20 mouse cellular contexts compared by ENCODE assay signal in the genomic region with DNA sequence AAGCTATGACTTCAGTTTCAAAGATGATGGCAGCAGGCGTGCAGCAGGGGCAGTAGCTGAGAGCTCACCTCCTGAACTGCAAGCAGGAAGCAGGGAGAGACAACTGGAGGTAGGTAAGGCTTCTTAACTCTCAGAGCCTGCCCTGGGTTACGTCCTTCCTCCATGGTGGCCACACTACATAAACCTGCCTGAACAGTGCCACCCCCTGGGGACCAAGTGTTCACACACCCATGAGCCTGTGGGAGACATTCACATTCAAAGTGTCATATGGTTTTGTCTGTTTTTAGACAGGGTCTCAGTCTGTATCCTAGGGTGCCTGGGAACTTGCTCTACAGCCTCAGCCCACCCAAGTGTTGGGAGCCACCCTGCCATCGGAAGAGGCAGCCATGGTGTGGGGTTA. TPM values are rescaled to one million over a fixed set of nuclear protein-coding genes. Genes with fewer than 3 reads are reported as not detected.
DNase-seq lines count a peak whose midpoint lies in the region; TF ChIP-seq lines count a peak whose summit lies in the region.
"Had no signal": no experiment of that assay in that cellular context is flagged by ENCODE, and none has a peak within 500 bp of the region (broad histone marks: within the 10 kb centered on the region; RNA-seq: fewer than 3 reads in every experiment).

No protein-coding gene starts in this region.

- TF ChIP-seq EP300 in CH12.LX (IDR thresholded peaks at IDR 0.05; ENCODE audit: low read length): no peak

- peaks cover 8% of the 10 kb centered on the region for H3K27me3 ChIP-seq in CH12.LX (replicated peaks)
- H3K27me3 ChIP-seq: midbrain, embryonic 12.5 days; neural tube, embryonic 15.5 days had no signal

- no peak overlapping the region for H3K27ac ChIP-seq in layer of hippocampus, adult 2 months
- no peak overlapping the region for H3K27ac ChIP-seq in CH12.LX (ENCODE audit: insufficient read depth, low read depth)
- H3K27ac ChIP-seq: heart, embryonic 10.5 days; hindbrain, embryonic 15.5 days; limb, embryonic 10.5 days; macrophage; midbrain, embryonic 12.5 days; neural tube, embryonic 15.5 days had no signal

- H3K79me2 ChIP-seq in CH12.LX (replicated peaks; ENCODE audit: control insufficient read depth, extremely low read depth, insufficient read depth, poor library complexity, severe bottlenecking): no peaks in the 10 kb centered on the region

- no peak overlapping the region for H3K9ac ChIP-seq in CH12.LX (ENCODE audit: insufficient read depth, low read depth)
- H3K9ac ChIP-seq: hindbrain, embryonic 15.5 days; midbrain, embryonic 12.5 days; neural tube, embryonic 15.5 days had no signal

- H3K4me1 ChIP-seq in CH12.LX (ENCODE audit: control insufficient read depth in 1 of 2, insufficient read depth in 2 of 2): peaks cover 19 to 30% of the 10 kb centered on the region in 2 experiments
- H3K4me1 ChIP-seq: midbrain, embryonic 12.5 days had no signal

- H3K4me2 ChIP-seq in CH12.LX (ENCODE audit: insufficient read depth, low read depth, poor library complexity, severe bottlenecking): no peak overlapping the region
- H3K4me2 ChIP-seq: hindbrain, embryonic 15.5 days; midbrain, embryonic 12.5 days; neural tube, embryonic 15.5 days had no signal

- in situ Hi-C loops in CH12.LX (cut with MboI; ENCODE audit: low pct_ligation_motif_present, low pct_unique_long_range_greater_than_20kb, low sequenced_read_pairs): no loop called here

- peak; percentile 28 for TF ChIP-seq CTCF in layer of hippocampus, adult 2 months (conservative IDR thresholded peaks at IDR 0.05)
- peak in 1 of 2 experiments; percentile 55; a peak in 2 of 4 replicates for TF ChIP-seq CTCF in CH12.LX (conservative IDR thresholded peaks at IDR 0.05 in 1 of 2, IDR thresholded peaks at IDR 0.05 in 1 of 2; ENCODE audit: low read depth in 2 of 2, low read length in 2 of 2)
- peak; percentile 9; the same call in 1 of the 2 replicates for TF ChIP-seq CTCF in brain, embryonic 14.5 days (IDR thresholded peaks at IDR 0.05; ENCODE audit: borderline replicate concordance, extremely low read depth, insufficient read depth, insufficient read length)

- no peak overlapping the region for H3K4me3 ChIP-seq in layer of hippocampus, adult 2 months
- no peak overlapping the region for H3K4me3 ChIP-seq in CH12.LX (replicated peaks in 1 of 3; ENCODE audit: low read depth in 2 of 3, low read length in 2 of 3, poor library complexity in 1 of 3)
- H3K4me3 ChIP-seq: heart, embryonic 10.5 days; hindbrain, embryonic 15.5 days; limb, embryonic 10.5 days; midbrain, embryonic 12.5 days; myocyte; neural tube, embryonic 15.5 days had no signal

- no peak for TF ChIP-seq POLR2A in CH12.LX (IDR thresholded peaks at IDR 0.05; ENCODE audit: low read depth, low read length)
- TF ChIP-seq POLR2A in brain, embryonic 14.5 days (IDR thresholded peaks at IDR 0.05; ENCODE audit: borderline replicate concordance, extremely low read depth, insufficient read depth, insufficient read length, poor library complexity, severe bottlenecking): no peak

- DNase-seq in layer of hippocampus, adult 2 months (ENCODE audit: low spot score in 2 of 2): no peak
- no peak for DNase-seq in layer of hippocampus, postnatal 36 days
- peak; percentile 13 for DNase-seq in 3T3-L1 (ENCODE audit: low read depth, low spot score)
- DNase-seq in CH12.LX (ENCODE audit: extremely low read depth): peak; percentile 56
- DNase-seq in brain, embryonic 14.5 days (ENCODE audit: low read depth): no peak
- DNase-seq in urinary bladder, adult 18-20 months (ENCODE audit: low spot score in 2 of 2): no peak
- DNase-seq in layer of hippocampus, adult 18-20 months (ENCODE audit: low spot score in 2 of 2): no peak
- DNase-seq: cerebellum, postnatal 14 days; gastrocnemius, postnatal 25 days; heart, postnatal 10 days; kidney, adult 8-10 months; right cerebral cortex, postnatal 25 days; thymus, postnatal 4 days had no signal

- TF ChIP-seq RAD21 in CH12.LX (IDR thresholded peaks at IDR 0.05; ENCODE audit: low read depth, low read length): no peak; the same call in 1 of the 2 replicates

- dilution Hi-C loops in CH12.LX (cut with MboI; ENCODE audit: extremely low pct_ligation_motif_present, extremely low pct_unique_long_range_greater_than_20kb, low sequenced_read_pairs): no loop called here

- peaks cover 6% of the 10 kb centered on the region for H3K9me3 ChIP-seq in CH12.LX (replicated peaks; ENCODE audit: low read length)
- H3K9me3 ChIP-seq: heart, embryonic 10.5 days; hindbrain, embryonic 15.5 days; limb, embryonic 10.5 days; neural tube, embryonic 15.5 days had no signal

- no peaks in the 10 kb centered on the region for H3K36me3 ChIP-seq in CH12.LX (replicated peaks in 1 of 2; ENCODE audit: control insufficient read depth in 1 of 2, insufficient read depth in 1 of 2, low read length in 1 of 2)
- H3K36me3 ChIP-seq: heart, embryonic 10.5 days; hindbrain, embryonic 15.5 days; limb, embryonic 10.5 days; midbrain, embryonic 12.5 days; neural tube, embryonic 15.5 days had no signal

TF ChIP-seq in CH12.LX, 34 proteins besides CTCF, POLR2A, EP300 and RAD21:
- TF ChIP-seq SMC3 (IDR thresholded peaks at IDR 0.05; ENCODE audit: low read depth, low read length) (peak; percentile 35; the same call in 1 of the 2 replicates), JUN (IDR thresholded peaks at IDR 0.05; ENCODE audit: insufficient read depth, low read depth, low read length) (no peak)

RNA-seq across cellular contexts. Expression of gene Kcnn3, which starts 29.2 kb away (rescaled TPM):
- total RNA-seq in layer of hippocampus, adult 2 months (2021): 10 to 100 TPM; 25.6 to 29.1 TPM
- 10 to 100 TPM; 24.4 to 29.0 TPM for total RNA-seq in layer of hippocampus, postnatal 36 days (2021)
- total RNA-seq in CH12.LX (2012; rRNA removed) (not detected in 2 replicates), CH12.LX (2014; rRNA removed) (not detected in 2 replicates)
- polyA plus RNA-seq in CH12.LX (2012; ENCODE audit: insufficient read length, low read depth): 0.06 TPM in 1 of 2 replicates, not detected in the other
- polyA plus RNA-seq in brain, embryonic 14.5 days (2012; rRNA removed): 11.5 and 13.8 TPM in 2 replicates
- total RNA-seq in layer of hippocampus, adult 18-20 months (2021): 10 to 100 TPM; 24.6 to 26.6 TPM

RNA-seq across cellular contexts. Expression of gene Pmvk, which starts 36.4 kb away (rescaled TPM):
- 10 to 100 TPM; 30.1 to 30.3 TPM for total RNA-seq in layer of hippocampus, adult 2 months (2021)
- total RNA-seq in layer of hippocampus, postnatal 36 days (2021): 10 to 100 TPM; 28.3 to 28.4 TPM
- total RNA-seq in CH12.LX (2012; rRNA removed) (42.1 and 50.5 TPM in 2 replicates), CH12.LX (2014; rRNA removed) (64.0 and 69.3 TPM in 2 replicates)
- polyA plus RNA-seq in CH12.LX (2012; ENCODE audit: insufficient read length, low read depth): 42.0 and 47.1 TPM in 2 replicates
- 72.2 and 86.3 TPM in 2 replicates for polyA plus RNA-seq in brain, embryonic 14.5 days (2012; rRNA removed)
- 10 to 100 TPM; 29.4 to 34.3 TPM for total RNA-seq in layer of hippocampus, adult 18-20 months (2021)

RNA-seq across cellular contexts. Expression of gene Pbxip1, which starts 54.3 kb away (rescaled TPM):
- total RNA-seq in layer of hippocampus, adult 2 months (2021): 10 to 100 TPM; 38.9 to 41.8 TPM
- total RNA-seq in layer of hippocampus, postnatal 36 days (2021): 10 to 100 TPM; 38.3 to 43.4 TPM
- total RNA-seq in CH12.LX (2012; rRNA removed) (16.3 and 18.4 TPM in 2 replicates), CH12.LX (2014; rRNA removed) (14.1 and 14.6 TPM in 2 replicates)
- 17.3 and 17.6 TPM in 2 replicates for polyA plus RNA-seq in CH12.LX (2012; ENCODE audit: insufficient read length, low read depth)
- 9.5 and 13.6 TPM in 2 replicates for polyA plus RNA-seq in brain, embryonic 14.5 days (2012; rRNA removed)
- 10 to 100 TPM; 37.7 to 41.2 TPM for total RNA-seq in layer of hippocampus, adult 18-20 months (2021)

Comparison
In these comparisons a context has a peak if more than half of its experiments do, and no peak if none do; other contexts are left out.
1. DNase-seq: peak in 3T3-L1 (single experiment) and CH12.LX (single experiment); none in layer of hippocampus, adult 2 months (0 of 2), layer of hippocampus, postnatal 36 days (0 of 2), brain, embryonic 14.5 days (single experiment), urinary bladder, adult 18-20 months (0 of 2) and layer of hippocampus, adult 18-20 months (0 of 2).
2. RNA of gene Kcnn3, which starts 29.2 kb away (total RNA-seq): 25.6 to 29.1 TPM in layer of hippocampus, adult 2 months, 24.4 to 29.0 TPM in layer of hippocampus, postnatal 36 days and 24.6 to 26.6 TPM in layer of hippocampus, adult 18-20 months; not detected in CH12.LX; every median in the first group is over 10 times any median in the second.